Mouse (Mus musculus) embryonic facial prominence, embryonic 13.5 days (tissue): ENCODE measurements around the gene Rab40b. TPM values are rescaled to one million over a fixed set of nuclear protein-coding genes. Genes with fewer than 3 reads are reported as not detected.
"Not testable (repeated sequence)": the region's sequence is repeated elsewhere in the genome, so short reads cannot be mapped to it uniquely, and the experiment has no call there.

Experiments used
- ATAC-seq: fragments of 200-750 bp; cut with Nextera tagmentation; 2 replicates; pipeline ENCODE4 v1.8.0; 2017; ENCODE audit warnings: low read depth; ENCODE audit not compliant: insufficient number of reproducible peaks, insufficient read depth, low FRiP score, low TSS enrichment
- H3K27ac ChIP-seq: fragments of 300-500 bp; sonication (generic); 2 replicates; pipeline ENCODE4 v1.5.1; 2015; ENCODE audit warnings: moderate library complexity, mild to moderate bottlenecking, inconsistent platforms
- H3K27me3 ChIP-seq: fragments of 300-500 bp; sonication (generic); 2 replicates; pipeline ENCODE4 v1.6.1; 2015; ENCODE audit warnings: mild to moderate bottlenecking, inconsistent platforms
- H3K36me3 ChIP-seq: fragments of 300-500 bp; sonication (generic); 2 replicates; pipeline ENCODE4 v1.6.1; 2015; ENCODE audit warnings: mild to moderate bottlenecking, inconsistent platforms
- H3K4me1 ChIP-seq: fragments of 300-500 bp; sonication (generic); 2 replicates; pipeline ENCODE4 v1.6.1; 2015; ENCODE audit warnings: inconsistent platforms
- H3K4me2 ChIP-seq: fragments of 300-500 bp; sonication (generic); 2 replicates; pipeline ENCODE4 v1.6.1; 2015; ENCODE audit warnings: moderate library complexity, mild to moderate bottlenecking, inconsistent platforms
- H3K4me3 ChIP-seq: fragments of 300-500 bp; sonication (generic); 2 replicates; pipeline ENCODE4 v1.5.1; 2015; ENCODE audit warnings: mild to moderate bottlenecking, inconsistent platforms
- H3K9ac ChIP-seq: fragments of 300-500 bp; sonication (generic); 2 replicates; pipeline ENCODE4 v1.6.1; 2015; ENCODE audit warnings: mild to moderate bottlenecking, inconsistent platforms
- H3K9me3 ChIP-seq: fragments of 300-500 bp; sonication (generic); 2 replicates; pipeline ENCODE4 v1.6.1; 2016; ENCODE audit warnings: inconsistent platforms
- WGBS: fragments of 180-500 bp; shearing (Covaris S2); methylation state at CpG from one replicate; pipeline ENCODE4 v1.1.7; 2015; ENCODE audit warnings: mixed read lengths; 5-methylcytosine and 5-hydroxymethylcytosine counted together
- microRNA-seq: library from miRNA; unstranded; fragments of <30 nt; microRNA quantifications from one replicate; pipeline ENCODE4, GENCODE M21; 2016
- polyA plus RNA-seq: library from polyadenylated mRNA; unstranded; fragments of >200 nt; fragmentation: Nextera tagmentation; extraction: Ambion mirVana; gene quantifications from 2 replicates; pipeline ENCODE4 v1.2.1, GENCODE M21; 2015

Rab40b gene
- polyA plus RNA-seq, 1 experiment from 2014 or later = 10.7 TPM

DNA sequence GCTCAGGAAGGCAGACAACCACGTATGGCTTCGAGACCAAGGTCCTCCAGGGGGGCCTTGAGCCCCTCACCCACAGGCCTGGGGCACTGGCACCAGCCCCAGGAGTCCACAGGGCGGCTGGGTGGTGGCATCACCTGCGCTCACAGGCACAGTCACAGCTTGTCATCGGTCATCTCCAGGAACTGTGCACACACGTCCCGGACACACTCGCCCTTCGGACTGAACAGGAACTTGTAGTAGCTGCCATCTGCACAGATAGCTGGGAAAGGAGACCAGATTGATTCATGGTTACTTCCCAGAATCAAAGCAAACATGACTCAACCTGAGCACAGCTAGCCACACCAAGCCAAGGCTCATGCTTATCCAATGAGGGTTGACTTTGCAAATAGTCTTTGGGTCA lies 59.8 kb downstream of the Rab40b start:
- no peaks in the 10 kb centered on the region for H3K9me3 ChIP-seq
- H3K4me2 ChIP-seq = no peak overlapping the region
- H3K9ac ChIP-seq = no peak overlapping the region
- H3K4me3 ChIP-seq = no peak overlapping the region
- H3K4me1 ChIP-seq = no peaks in the 10 kb centered on the region
- H3K27me3 ChIP-seq = no peaks in the 10 kb centered on the region
- H3K27ac ChIP-seq = no peak overlapping the region
- WGBS = 95% methylated on average over 9 of the region's 9 CpGs
- no peak for ATAC-seq
- peaks cover 67% of the 10 kb centered on the region for H3K36me3 ChIP-seq

DNA sequence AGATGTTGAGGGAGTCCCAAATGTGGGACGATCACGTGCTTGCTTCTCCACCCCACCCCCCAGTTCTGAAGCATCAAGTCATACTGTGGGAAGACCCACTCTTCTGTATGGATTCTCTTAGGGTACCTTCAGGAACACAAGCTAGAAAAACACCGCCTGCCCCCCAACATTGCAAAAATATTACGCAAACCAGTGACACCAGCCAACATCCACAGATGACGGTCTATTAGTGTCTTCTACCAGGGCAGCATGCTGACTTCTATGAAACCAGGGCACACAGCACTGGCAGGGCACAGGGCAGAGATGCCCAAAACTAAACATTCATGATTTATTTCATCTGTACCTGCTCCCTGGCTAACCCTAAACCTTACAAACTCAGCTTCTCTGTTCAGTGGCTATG lies 61.4 kb downstream of the Rab40b start:
- Histone ChIP-seq H3K4me1 (no peaks in the 10 kb centered on the region), H3K9ac (no peak overlapping the region), H3K4me3 (no peak overlapping the region), H3K9me3 (no peaks in the 10 kb centered on the region), H3K27me3 (no peaks in the 10 kb centered on the region), H3K4me2 (no peak overlapping the region), H3K36me3 (peaks cover 51% of the 10 kb centered on the region), H3K27ac (no peak overlapping the region)
- ATAC-seq = no peak
- 96% methylated on average over 5 of the region's 5 CpGs for WGBS

GRCm38 (mm10) chr11:121326034-121326433 lies 62.0 kb downstream of the Rab40b start:
- WGBS = 66% methylated on average over 1 of the region's 1 CpGs
- no peaks in the 10 kb centered on the region for H3K27me3 ChIP-seq
- no peaks in the 10 kb centered on the region for H3K4me1 ChIP-seq
- no peak for ATAC-seq
- peaks cover 49% of the 10 kb centered on the region for H3K36me3 ChIP-seq
- H3K9ac ChIP-seq = no peak overlapping the region
- H3K4me2 ChIP-seq = no peak overlapping the region
- H3K4me3 ChIP-seq = no peak overlapping the region
- H3K9me3 ChIP-seq = 0 out of 2 replicates have a peak, but pooled peaks cover under 1% of the 10 kb centered on the region
- no peak overlapping the region for H3K27ac ChIP-seq

DNA sequence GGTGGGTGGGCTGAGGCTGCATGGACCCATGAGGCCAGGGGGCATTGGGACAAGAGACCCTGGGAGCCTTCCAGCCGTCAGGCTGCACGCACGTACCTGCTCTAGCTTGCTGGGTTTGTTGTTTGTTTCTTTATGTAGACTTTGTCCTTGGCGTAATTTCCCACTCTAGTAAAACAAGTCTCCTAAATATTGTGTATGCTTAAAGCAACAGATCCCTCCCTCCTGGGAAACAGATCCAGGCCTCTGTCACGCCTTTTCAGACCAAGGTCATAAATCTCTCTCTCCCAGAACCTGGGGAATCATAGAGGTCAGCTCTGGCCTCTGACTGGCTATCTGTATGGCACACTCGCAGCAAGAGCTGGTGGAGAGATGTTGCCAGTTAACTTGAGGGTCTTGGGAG lies 80.3 kb downstream of the Rab40b start:
- not testable (repeated sequence) for H3K27me3 ChIP-seq, H3K9ac ChIP-seq, H3K27ac ChIP-seq, H3K4me3 ChIP-seq, H3K4me1 ChIP-seq, H3K4me2 ChIP-seq, H3K9me3 ChIP-seq, ATAC-seq
- WGBS = 93% methylated on average over 6 of the region's 6 CpGs
- H3K36me3 ChIP-seq = peaks cover 77% of the 10 kb centered on the region

DNA sequence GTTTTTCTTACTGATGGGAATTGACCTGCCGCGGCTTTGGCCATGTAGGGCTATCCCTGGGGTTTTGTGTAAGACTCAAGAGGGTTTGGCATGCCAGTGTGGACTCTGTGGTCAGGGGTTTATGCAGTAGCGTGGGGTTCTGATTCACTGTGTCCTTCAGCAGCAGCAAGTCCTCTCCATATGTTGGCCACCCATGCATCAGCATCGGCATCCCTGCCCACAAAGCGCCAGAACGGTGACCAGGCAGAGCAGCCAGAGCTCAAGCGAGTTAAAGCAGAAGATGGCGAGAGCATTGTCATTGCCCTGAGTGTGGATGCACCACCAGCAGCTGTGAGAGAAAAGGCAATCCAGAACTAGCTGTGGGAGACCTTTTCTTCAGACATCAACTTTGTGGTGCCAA lies 81.4 kb downstream of the Rab40b start:
- H3K4me1 ChIP-seq = no peaks in the 10 kb centered on the region
- no peak overlapping the region for H3K27ac ChIP-seq
- ATAC-seq = no peak
- H3K4me2 ChIP-seq = no peak overlapping the region
- 95% methylated on average over 8 of the region's 8 CpGs for WGBS
- H3K4me3 ChIP-seq = no peak overlapping the region
- H3K9ac ChIP-seq = no peak overlapping the region
- no peaks in the 10 kb centered on the region for H3K9me3 ChIP-seq
- H3K36me3 ChIP-seq = peaks cover 88% of the 10 kb centered on the region
- no peaks in the 10 kb centered on the region for H3K27me3 ChIP-seq

Small RNA genes lying within 50 kb of the gene (microRNA-seq; reads per million reads assigned to microRNA genes)
- gene Mir7236 = not detected

Other genes starting within 250 kb of the Rab40b start
- 0.11 TPM in 1 of 2 replicates, not detected in the other for gene Tex19.1, start 242.1 kb downstream of the Rab40b start, polyA plus RNA-seq
- gene Uts2r, start 228.0 kb downstream of the Rab40b start, polyA plus RNA-seq = 0.15 TPM in 1 of 2 replicates, not detected in the other
- 8.8 and 9.3 TPM in 2 replicates for gene Hexdc, start 183.8 kb downstream of the Rab40b start, polyA plus RNA-seq
- gene Ogfod3, start 183.5 kb downstream of the Rab40b start, polyA plus RNA-seq = 18.5 and 22.2 TPM in 2 replicates
- gene Cybc1, start 158.9 kb downstream of the Rab40b start, polyA plus RNA-seq = 44.6 and 45.1 TPM in 2 replicates
- 61.4 and 67.7 TPM in 2 replicates for gene Narf, start 151.0 kb downstream of the Rab40b start, polyA plus RNA-seq
- 9.9 and 10.6 TPM in 2 replicates for gene Foxk2, start 128.3 kb downstream of the Rab40b start, polyA plus RNA-seq
- 98.3 and 102 TPM in 2 replicates for gene Wdr45b, start 33.8 kb downstream of the Rab40b start, polyA plus RNA-seq
- 10.8 and 12.4 TPM in 2 replicates for gene Fn3krp, start 33.1 kb upstream of the Rab40b start, polyA plus RNA-seq
- 1.3 and 1.4 TPM in 2 replicates for gene Fn3k, start 46.7 kb upstream of the Rab40b start, polyA plus RNA-seq
- 42.1 and 42.5 TPM in 2 replicates for gene Tbcd, start 63.7 kb upstream of the Rab40b start, polyA plus RNA-seq
- 8.4 and 9.1 TPM in 2 replicates for gene Zfp750, start 131.1 kb upstream of the Rab40b start, polyA plus RNA-seq